Mouse (Mus musculus): Measurements from ENCODE around the gene Tbkbp1. TPM values are rescaled to one million over a fixed set of nuclear protein-coding genes. Genes with fewer than 3 reads are reported as not detected.

The Tbkbp1 gene
- polyA plus RNA-seq, 2 experiments, result 9.7 to 62.2 TPM

DNA sequence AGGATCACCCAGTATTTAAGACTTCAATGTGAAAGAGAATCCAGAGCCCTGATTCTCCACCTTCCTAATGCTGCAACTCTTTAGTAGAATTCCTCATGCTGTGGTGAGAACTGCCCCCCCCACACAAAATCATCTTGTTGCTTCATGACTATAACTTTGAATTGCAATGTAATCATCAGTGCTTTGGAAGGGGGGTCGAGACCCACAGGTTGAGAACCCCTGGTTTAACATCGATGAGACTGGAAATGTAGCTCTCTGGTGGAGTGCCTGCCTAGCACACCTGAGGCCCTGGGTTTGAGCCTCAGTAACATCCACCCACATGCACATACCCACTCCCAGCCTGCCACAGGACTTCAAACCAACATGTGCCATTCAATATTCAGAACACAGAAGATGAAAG lies 56.7 kb downstream of the Tbkbp1 start:
- Histone ChIP-seq H3K36me3 (ENCODE audit: control insufficient read depth, insufficient read depth, low read length) (no peaks in the 10 kb centered on the region), H3K27me3 (ENCODE audit: control insufficient read depth, insufficient read depth, low read length) (peaks cover 5% of the 10 kb centered on the region), H3K9me3 (ENCODE audit: control insufficient read depth, low read length) (no peaks in the 10 kb centered on the region), H3K9ac (ENCODE audit: low read depth, low read length, severe bottlenecking) (no peak overlapping the region), H3K4me1 (ENCODE audit: control insufficient read depth, insufficient read depth, low read length) (no peaks in the 10 kb centered on the region), H3K4me2 (replicated peaks; ENCODE audit: low read depth, low read length, severe bottlenecking) (no peak overlapping the region), H3K4me3 (replicated peaks; ENCODE audit: low read length) (no peak overlapping the region), H3K27ac (replicated peaks; ENCODE audit: low read depth, low read length) (no peak overlapping the region)
- TF ChIP-seq POLR2A (IDR thresholded peaks at IDR 0.05; ENCODE audit: borderline replicate concordance, extremely low read depth, insufficient read depth, insufficient read length), result no peak
- ATAC-seq (ENCODE audit: low FRiP score, low read depth) (no peak), DNase-seq (ENCODE audit: low spot score) (no peak)
- WGBS, result 66% methylated on average over 2 of the region's 2 CpGs

DNA sequence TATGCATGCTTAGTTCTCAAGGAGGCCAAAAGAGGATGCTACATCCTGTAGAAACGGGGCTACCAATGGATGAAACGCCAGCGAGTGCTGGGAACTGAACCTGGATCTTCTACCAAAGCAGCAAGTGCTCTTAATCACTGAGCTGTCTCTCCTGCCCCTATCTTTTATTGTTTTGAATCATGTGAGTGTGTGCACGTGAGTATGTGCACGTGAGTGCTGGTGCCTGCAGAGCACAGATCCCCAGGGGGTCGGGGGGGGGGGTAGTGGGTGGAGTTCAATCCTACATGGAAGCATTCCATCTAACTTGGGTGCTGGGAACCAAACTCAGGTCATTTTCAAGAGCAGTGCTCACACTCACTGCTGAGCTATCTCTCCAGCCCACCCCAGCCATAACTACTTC lies 64.9 kb downstream of the Tbkbp1 start:
- DNase-seq (ENCODE audit: low spot score) (no peak), ATAC-seq (ENCODE audit: low FRiP score, low read depth) (no peak)
- 64% methylated on average over 6 of the region's 6 CpGs for WGBS
- Histone ChIP-seq H3K9ac (ENCODE audit: low read depth, low read length, severe bottlenecking) (no peak overlapping the region), H3K36me3 (ENCODE audit: control insufficient read depth, insufficient read depth, low read length) (no peaks in the 10 kb centered on the region), H3K27ac (replicated peaks; ENCODE audit: low read depth, low read length) (no peak overlapping the region), H3K27me3 (ENCODE audit: control insufficient read depth, insufficient read depth, low read length) (no peaks in the 10 kb centered on the region), H3K4me1 (ENCODE audit: control insufficient read depth, insufficient read depth, low read length) (peaks cover 9% of the 10 kb centered on the region), H3K9me3 (ENCODE audit: control insufficient read depth, low read length) (no peaks in the 10 kb centered on the region), H3K4me2 (replicated peaks; ENCODE audit: low read depth, low read length, severe bottlenecking) (no peak overlapping the region), H3K4me3 (replicated peaks; ENCODE audit: low read length) (no peak overlapping the region)
- no peak for TF ChIP-seq POLR2A (IDR thresholded peaks at IDR 0.05; ENCODE audit: borderline replicate concordance, extremely low read depth, insufficient read depth, insufficient read length)

Small RNA genes within 50 kb of the gene (microRNA-seq; reads per million reads assigned to microRNA genes)
- not detected for gene Mir7235

Other genes starting within 250 kb of the Tbkbp1 start
- gene Cdk5rap3, start 235.0 kb downstream of the Tbkbp1 start, polyA plus RNA-seq (2012; rRNA removed), result 71.4 and 74.5 TPM in 2 replicates
- 79.6 and 83.6 TPM in 2 replicates for gene Cdk5rap3, start 235.0 kb downstream of the Tbkbp1 start, polyA plus RNA-seq (2014; fragmentation: Nextera tagmentation; extraction: Ambion mirVana)
- 0.47 and 1.2 TPM in 2 replicates for gene Prr15l, start 223.4 kb downstream of the Tbkbp1 start, polyA plus RNA-seq (2012; rRNA removed)
- 3.3 and 3.7 TPM in 2 replicates for gene Prr15l, start 223.4 kb downstream of the Tbkbp1 start, polyA plus RNA-seq (2014; fragmentation: Nextera tagmentation; extraction: Ambion mirVana)
- gene Pnpo, start 207.5 kb downstream of the Tbkbp1 start, polyA plus RNA-seq (2012; rRNA removed), result 13.9 and 15.4 TPM in 2 replicates
- gene Pnpo, start 207.5 kb downstream of the Tbkbp1 start, polyA plus RNA-seq (2014; fragmentation: Nextera tagmentation; extraction: Ambion mirVana), result 22.6 and 24.2 TPM in 2 replicates
- gene Sp2, start 168.5 kb downstream of the Tbkbp1 start, polyA plus RNA-seq (2012; rRNA removed), result 16.0 and 22.3 TPM in 2 replicates
- gene Sp2, start 168.5 kb downstream of the Tbkbp1 start, polyA plus RNA-seq (2014; fragmentation: Nextera tagmentation; extraction: Ambion mirVana), result 17.1 and 18.7 TPM in 2 replicates
- 4.8 and 5.6 TPM in 2 replicates for gene Sp6, start 138.1 kb downstream of the Tbkbp1 start, polyA plus RNA-seq (2012; rRNA removed)
- gene Sp6, start 138.1 kb downstream of the Tbkbp1 start, polyA plus RNA-seq (2014; fragmentation: Nextera tagmentation; extraction: Ambion mirVana), result 3.9 and 4.5 TPM in 2 replicates
- gene Scrn2, start 121.6 kb downstream of the Tbkbp1 start, polyA plus RNA-seq (2012; rRNA removed), result 23.3 and 29.0 TPM in 2 replicates
- 20.3 and 21.4 TPM in 2 replicates for gene Scrn2, start 121.6 kb downstream of the Tbkbp1 start, polyA plus RNA-seq (2014; fragmentation: Nextera tagmentation; extraction: Ambion mirVana)
- gene Lrrc46, start 110.1 kb downstream of the Tbkbp1 start, polyA plus RNA-seq (2012; rRNA removed), result 0.63 and 0.95 TPM in 2 replicates
- gene Lrrc46, start 110.1 kb downstream of the Tbkbp1 start, polyA plus RNA-seq (2014; fragmentation: Nextera tagmentation; extraction: Ambion mirVana), result 0.69 and 0.91 TPM in 2 replicates
- 84.5 and 92.2 TPM in 2 replicates for gene Mrpl10, start 109.9 kb downstream of the Tbkbp1 start, polyA plus RNA-seq (2012; rRNA removed)
- 77.3 and 82.3 TPM in 2 replicates for gene Mrpl10, start 109.9 kb downstream of the Tbkbp1 start, polyA plus RNA-seq (2014; fragmentation: Nextera tagmentation; extraction: Ambion mirVana)
- 12.7 and 15.9 TPM in 2 replicates for gene Osbpl7, start 100.9 kb downstream of the Tbkbp1 start, polyA plus RNA-seq (2012; rRNA removed)
- gene Osbpl7, start 100.9 kb downstream of the Tbkbp1 start, polyA plus RNA-seq (2014; fragmentation: Nextera tagmentation; extraction: Ambion mirVana), result 6.9 and 7.0 TPM in 2 replicates
- gene Tbx21, start 36.2 kb downstream of the Tbkbp1 start, polyA plus RNA-seq (2012; rRNA removed), result 0.10 and 0.11 TPM in 2 replicates
- gene Tbx21, start 36.2 kb downstream of the Tbkbp1 start, polyA plus RNA-seq (2014; fragmentation: Nextera tagmentation; extraction: Ambion mirVana), result not detected in 2 replicates
- 123 and 145 TPM in 2 replicates for gene Kpnb1, start 36.4 kb upstream of the Tbkbp1 start, polyA plus RNA-seq (2012; rRNA removed)
- gene Kpnb1, start 36.4 kb upstream of the Tbkbp1 start, polyA plus RNA-seq (2014; fragmentation: Nextera tagmentation; extraction: Ambion mirVana), result 71.5 and 71.8 TPM in 2 replicates
- gene Npepps, start 129.1 kb upstream of the Tbkbp1 start, polyA plus RNA-seq (2012; rRNA removed), result 54.6 and 63.5 TPM in 2 replicates
- 73.9 and 83.6 TPM in 2 replicates for gene Npepps, start 129.1 kb upstream of the Tbkbp1 start, polyA plus RNA-seq (2014; fragmentation: Nextera tagmentation; extraction: Ambion mirVana)
- gene Mrpl45, start 164.2 kb upstream of the Tbkbp1 start, polyA plus RNA-seq (2012; rRNA removed), result 20.3 and 22.7 TPM in 2 replicates
- gene Mrpl45, start 164.2 kb upstream of the Tbkbp1 start, polyA plus RNA-seq (2014; fragmentation: Nextera tagmentation; extraction: Ambion mirVana), result 42.4 and 42.8 TPM in 2 replicates
- 0.08 and 0.09 TPM in 2 replicates for gene Gpr179, start 200.6 kb upstream of the Tbkbp1 start, polyA plus RNA-seq (2012; rRNA removed)
- gene Gpr179, start 200.6 kb upstream of the Tbkbp1 start, polyA plus RNA-seq (2014; fragmentation: Nextera tagmentation; extraction: Ambion mirVana), result 0.07 TPM in 2 replicates
- 13.7 and 14.1 TPM in 2 replicates for gene Socs7, start 211.1 kb upstream of the Tbkbp1 start, polyA plus RNA-seq (2012; rRNA removed)
- gene Socs7, start 211.1 kb upstream of the Tbkbp1 start, polyA plus RNA-seq (2014; fragmentation: Nextera tagmentation; extraction: Ambion mirVana), result 2.6 and 3.0 TPM in 2 replicates

All from limb, embryonic 14.5 days (tissue).